Mouse (Mus musculus): ENCODE measurements around the gene Snx7.

DNA sequence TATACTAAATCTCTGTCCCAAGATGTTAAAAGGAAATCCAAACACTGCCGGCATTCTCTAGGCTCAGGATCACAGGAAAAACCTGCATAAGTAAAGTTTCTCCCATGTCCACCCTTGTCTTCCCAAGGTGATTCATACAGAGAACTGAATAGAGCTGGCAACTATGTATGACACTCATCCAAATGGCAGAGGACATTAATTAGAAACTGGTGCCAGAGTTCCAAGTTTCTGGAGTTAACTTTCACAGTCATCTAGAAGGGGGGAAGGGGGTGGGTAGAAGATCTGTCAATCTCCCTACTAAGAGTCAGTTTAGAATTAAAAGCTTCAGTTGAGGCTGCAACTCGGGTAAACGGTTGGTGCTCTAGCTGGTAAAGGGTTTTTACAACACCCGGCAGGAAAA is 76.8 kb downstream of the Snx7 start:
- TF ChIP-seq CTCF (IDR thresholded peaks at IDR 0.05) (no peak), EP300 (IDR thresholded peaks at IDR 0.05; ENCODE audit: insufficient read depth, low read depth, low read length) (no peak)
